Mouse (Mus musculus): ENCODE data around the gene Anp32b.

Anp32b gene

GRCm38 (mm10) chr4:46450519-46451131 is at the start of gene Anp32b:
Anp32b (plus strand) TSS chr4:46450902.
- DNase-seq (ENCODE audit: low read depth, low spot score): peak; percentile 93

GRCm38 (mm10) chr4:46404042-46404795 is 46.5 kb upstream of the Anp32b start:
- DNase-seq (ENCODE audit: low read depth, low spot score): no peak

DNA sequence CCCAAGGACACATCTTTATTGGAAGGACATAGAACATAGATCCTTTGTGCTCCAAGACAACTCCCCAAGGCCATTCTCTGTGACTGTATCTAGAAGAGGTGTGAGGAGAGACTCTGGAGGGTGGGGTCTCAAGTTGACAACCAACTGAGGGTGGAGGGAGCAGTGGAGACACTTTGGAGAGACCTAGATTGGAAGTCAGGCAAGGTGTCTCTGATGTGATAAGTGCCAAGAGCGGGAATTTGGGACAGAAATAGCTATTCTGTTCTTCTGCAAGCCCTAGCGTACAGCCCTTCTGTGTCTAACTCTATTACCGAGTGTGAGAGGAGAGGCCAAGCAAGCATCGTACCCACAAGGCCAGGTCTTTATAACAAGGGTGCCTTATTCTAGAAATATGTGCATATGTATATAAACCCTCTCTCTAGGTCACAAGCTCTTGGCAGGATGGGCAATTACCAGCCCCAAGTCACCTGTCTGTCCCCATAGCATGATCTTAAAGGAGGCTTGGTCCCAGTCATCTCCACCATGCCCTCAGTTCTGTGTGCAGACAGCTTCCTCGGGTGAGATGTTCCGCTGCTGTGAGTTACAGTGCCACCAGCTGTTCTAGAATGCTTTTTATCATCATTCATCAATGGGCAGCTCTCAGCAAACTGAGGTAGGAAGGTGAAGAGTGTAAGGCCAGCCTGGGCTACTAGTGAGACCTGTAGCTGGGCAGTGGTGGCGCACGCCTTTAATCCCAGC is 43.6 kb upstream of the Anp32b start:
- DNase-seq (ENCODE audit: low read depth, low spot score): no peak

- DNase-seq (ENCODE audit: low read depth, low spot score): no peak
Observed at GRCm38 (mm10) chr4:46410677-46411076, 40.0 kb upstream of the Anp32b start.

GRCm38 (mm10) chr4:46411489-46411888 is 39.2 kb upstream of the Anp32b start:
- no peak for DNase-seq (ENCODE audit: low read depth, low spot score)

DNA sequence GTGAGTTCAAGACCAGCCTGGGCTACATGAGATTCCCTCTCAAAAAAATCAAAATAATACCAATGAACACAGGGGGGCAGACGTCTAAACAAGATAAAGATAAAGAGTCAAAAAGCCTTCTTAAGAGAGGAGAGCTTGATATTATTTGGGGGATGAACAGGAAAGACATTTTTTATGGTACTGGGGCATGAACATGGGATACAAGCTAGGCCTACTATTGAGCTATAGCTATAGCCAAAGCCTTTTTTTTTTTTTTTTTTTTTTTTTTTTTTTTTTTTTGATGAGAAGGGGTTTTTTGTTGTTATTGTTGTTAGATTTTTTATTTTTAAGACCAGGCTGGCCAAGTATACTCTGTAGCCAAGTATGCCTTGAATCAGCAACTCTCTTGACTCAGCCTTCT is 38.6 kb upstream of the Anp32b start:
- no peak for DNase-seq (ENCODE audit: low read depth, low spot score)

DNA sequence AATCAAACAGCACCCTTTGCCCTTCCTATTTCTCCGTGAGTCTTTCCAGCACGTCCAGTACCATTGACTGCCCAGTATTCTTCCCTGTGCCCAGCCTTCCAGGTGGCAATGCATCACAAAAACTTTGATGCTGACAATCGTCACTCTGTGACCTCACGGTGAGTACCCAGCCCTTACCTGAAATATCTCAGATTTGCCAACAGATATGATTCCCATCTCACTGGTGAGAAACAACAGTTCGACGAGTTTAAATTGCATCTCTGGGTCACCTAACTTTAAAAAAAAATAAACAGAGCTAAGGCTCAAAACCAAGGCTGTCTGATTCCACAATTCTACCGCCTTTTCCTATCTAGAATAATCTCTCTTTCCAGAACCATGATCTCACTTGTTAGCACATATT is 37.3 kb upstream of the Anp32b start, which contains the start of gene Hemgn:
Hemgn (minus strand) TSS at position 101 of the 400 bp plus-strand sequence.
- DNase-seq (ENCODE audit: low read depth, low spot score): no peak

DNA sequence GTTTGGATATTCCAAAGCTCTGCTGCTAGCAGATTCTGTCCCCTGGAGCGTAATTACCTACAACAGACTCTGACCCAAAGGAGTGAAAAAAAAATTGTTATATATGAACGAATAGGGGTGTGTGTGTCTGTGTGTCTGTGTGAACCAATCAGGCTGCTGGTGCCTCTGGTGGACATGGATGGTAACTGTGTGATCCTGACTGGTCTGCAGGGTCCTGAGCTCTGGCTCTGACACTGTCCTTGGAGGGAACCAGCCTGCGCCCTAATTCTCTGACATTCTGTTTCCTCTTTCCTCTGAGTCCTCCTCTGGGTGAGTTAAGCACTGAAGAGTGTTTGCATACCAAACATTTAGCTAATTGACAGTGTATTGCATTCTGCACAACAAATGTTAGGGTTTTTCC is 33.2 kb upstream of the Anp32b start:
- DNase-seq (ENCODE audit: low read depth, low spot score): peak; percentile 54

GRCm38 (mm10) chr4:46418851-46419250 is 31.9 kb upstream of the Anp32b start:
- no peak for DNase-seq (ENCODE audit: low read depth, low spot score)

DNA sequence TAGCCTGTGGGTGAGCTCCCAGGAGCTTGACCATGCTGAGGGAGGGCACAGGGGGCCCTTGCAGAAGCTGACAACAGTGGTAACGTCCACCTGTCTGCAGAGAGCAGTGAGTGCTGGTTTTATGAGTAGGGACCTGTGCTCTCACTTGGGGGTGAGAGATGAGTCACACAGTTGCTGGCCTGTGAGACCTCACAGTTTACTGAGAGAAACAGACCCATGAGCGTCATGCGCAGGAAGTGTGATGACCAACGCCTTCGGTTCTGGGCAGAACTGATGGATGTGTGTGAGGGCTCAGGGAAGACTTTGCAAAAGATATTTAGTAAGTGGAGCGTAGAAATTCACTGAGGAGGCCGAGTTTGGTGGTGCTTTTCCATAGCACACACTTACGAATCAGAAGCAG is 28.1 kb upstream of the Anp32b start:
- DNase-seq (ENCODE audit: low read depth, low spot score): no peak

- DNase-seq (ENCODE audit: low read depth, low spot score): no peak
Observed at GRCm38 (mm10) chr4:46428903-46429499, 21.7 kb upstream of the Anp32b start.

DNA sequence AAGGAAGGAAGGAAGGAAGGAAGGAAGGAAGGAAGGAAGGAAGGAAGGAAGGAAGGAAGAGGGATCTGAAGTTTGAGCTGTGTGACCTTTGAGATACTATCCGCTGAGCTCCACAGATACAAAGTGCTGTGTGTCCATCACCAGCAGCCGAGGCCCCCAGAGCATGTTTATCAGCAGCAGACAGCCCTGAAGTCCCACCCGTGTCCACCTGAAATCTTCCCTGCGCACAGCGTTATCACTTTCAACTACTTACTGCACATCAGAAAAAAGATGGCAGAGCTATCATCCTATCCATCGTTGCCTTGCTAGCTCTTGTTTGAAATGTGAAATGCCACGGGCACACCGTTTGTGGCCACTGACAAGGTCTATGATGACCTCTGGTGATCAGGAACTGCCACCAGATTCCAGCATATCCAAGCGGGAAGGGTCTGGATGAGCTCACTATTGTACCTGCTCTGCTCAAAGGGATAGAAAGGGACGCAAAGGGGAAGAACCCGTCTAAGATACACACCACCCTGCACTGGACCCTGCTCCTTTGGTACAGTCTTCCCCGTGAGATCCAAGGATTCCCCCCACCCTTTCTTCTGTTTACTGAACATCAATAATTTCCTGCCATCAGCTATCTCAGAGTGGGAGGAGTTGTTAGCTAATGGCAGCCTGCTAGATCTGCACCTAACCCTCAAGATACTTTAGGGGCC is 18.2 kb upstream of the Anp32b start:
- no peak for DNase-seq (ENCODE audit: low read depth, low spot score)

DNA sequence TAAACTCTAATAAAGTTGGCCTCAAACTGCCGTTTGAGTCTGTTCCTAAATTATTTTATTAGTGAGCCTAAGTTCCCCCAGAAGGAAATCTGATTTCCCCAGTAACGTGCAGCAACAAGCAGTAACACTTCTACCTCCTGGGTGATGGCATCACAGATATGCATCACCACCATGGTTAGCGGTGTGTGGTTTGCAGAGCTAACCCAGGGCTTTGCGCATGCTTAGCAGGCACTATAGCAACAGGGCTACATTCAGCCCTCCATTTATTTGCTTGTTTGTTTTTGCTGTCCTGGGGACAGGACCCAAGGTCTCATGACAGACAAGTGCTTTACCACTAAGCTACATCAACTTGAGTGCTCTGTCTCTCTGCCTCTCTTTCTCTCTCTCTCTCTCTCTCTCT is 8.2 kb upstream of the Anp32b start:
- DNase-seq (ENCODE audit: low read depth, low spot score): no peak

- DNase-seq (ENCODE audit: low read depth, low spot score): peak; percentile 29
Observed at GRCm38 (mm10) chr4:46445237-46445945, 5.3 kb upstream of the Anp32b start.

DNA sequence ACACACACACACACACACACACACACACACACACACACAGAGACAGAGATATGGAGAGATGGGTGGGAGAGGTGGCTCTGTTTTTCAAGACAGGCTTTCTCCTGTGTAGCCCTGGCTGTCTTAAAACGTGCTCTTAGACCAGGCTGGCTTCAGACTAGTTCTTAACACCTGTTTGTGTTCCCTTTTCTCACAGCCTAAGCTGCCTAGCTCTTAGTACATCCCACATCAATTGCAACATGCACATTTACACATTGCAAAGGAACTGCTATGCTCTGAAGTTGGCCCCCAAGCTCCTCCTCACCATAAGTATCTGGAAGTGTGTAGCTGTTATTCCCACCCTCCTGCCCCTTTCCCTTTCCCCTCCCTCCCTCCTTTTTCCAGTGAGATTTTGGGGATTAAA is 3.2 kb upstream of the Anp32b start:
- no peak for DNase-seq (ENCODE audit: low read depth, low spot score)

DNA sequence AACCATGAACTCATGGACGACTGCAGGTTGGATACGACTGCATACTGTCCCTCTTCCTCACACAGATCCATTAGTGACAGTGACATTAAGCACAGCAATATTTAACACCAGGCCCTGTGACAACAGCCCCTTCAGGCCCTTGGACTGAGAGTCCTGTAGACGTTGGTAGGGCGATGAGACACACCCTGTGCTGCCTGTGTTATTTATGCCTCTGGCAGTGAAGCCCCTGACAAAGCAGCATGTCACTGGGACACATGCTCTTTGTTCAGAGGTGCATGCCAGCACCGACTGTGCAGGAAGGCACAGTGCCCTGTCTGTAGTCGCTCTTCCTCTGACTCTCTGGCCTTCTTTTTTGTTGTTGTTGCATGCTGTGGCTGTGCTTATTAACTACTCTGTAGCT is 1.8 kb upstream of the Anp32b start:
- no peak for DNase-seq (ENCODE audit: low read depth, low spot score)

DNA sequence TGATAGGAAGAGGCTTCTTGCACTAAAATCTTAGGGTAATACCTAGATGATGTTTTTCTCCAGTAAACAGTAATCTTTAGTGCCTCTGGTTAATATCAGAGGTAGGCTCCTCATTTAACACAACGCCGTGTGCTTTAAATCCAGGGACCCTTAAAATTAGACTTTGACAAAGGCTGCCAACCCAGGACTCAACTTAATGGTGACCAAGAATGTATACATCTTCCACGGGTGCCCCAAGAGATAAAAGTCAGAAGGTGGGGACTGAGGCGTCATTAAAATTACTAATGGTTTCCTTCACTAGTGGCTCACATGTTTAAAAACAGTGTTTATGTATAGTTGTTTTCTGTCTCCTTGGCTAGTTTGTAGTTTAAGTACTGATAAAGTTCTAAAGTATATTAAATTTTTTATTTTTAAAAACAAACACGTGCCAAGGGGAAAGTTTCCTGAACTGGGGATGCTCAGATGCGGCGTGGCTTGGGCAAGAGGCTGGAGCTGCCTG is 633 bp upstream of the Anp32b start:
- DNase-seq (ENCODE audit: low read depth, low spot score): no peak

DNA sequence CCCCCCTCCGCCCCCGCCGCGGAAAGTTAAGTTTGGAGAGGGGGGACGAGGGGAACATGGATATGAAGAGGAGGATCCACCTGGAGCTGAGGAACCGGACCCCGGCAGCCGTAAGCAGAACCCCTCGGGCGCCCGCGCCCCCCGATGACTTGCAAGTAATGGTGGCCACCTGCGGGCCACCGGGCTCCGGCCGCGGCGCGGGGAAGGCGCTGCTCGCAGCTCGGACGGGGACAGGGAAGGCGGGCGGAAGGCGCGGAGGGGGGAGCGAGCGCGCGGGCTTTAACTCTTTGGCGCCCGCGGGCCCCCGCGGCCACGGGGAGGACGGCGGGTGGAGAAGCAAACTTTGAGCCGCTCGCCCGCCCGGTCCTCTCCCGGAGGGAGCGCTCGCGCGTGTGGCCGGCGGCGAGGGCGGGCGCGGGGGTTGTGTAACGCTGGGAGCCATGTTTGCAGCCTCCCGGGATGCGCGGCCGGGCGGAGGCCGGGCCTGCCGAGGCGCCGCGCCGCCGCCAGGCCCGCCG is 597 bp downstream of the Anp32b start:
- DNase-seq (ENCODE audit: low read depth, low spot score): no peak

- DNase-seq (ENCODE audit: low read depth, low spot score): no peak
Observed at GRCm38 (mm10) chr4:46451758-46452480, 1.2 kb downstream of the Anp32b start.

GRCm38 (mm10) chr4:46452481-46452850 is 1.8 kb downstream of the Anp32b start:
- DNase-seq (ENCODE audit: low read depth, low spot score): peak; percentile 82
